Mouse (Mus musculus): ENCODE data around the gene Sfxn3.

Sfxn3 gene

GRCm38 (mm10) chr19:45047417-45047934, at the start of gene Sfxn3:
Sfxn3 (plus strand) TSS chr19:45047503.
- peak; percentile 77 to 79 for DNase-seq (ENCODE audit: low spot score in 2 of 2)

DNA sequence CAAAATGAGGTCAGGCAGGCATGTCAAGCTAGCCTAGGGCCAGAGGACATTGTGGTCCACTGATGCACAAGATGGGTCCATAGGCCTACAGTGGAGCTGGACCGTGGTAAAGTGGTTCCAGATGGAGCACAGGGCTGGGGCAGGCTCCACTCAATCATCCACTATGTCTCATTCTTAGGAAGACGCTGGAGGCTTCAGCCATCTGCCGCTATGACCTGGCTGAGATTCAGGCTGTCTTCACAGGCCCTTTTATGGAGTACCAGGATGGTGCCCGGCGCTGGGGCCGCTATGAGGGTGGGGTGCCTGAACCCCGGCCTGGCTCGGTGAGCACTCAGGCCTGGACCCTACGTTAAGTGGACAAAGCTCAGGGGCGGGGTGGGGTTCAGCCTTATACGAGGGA, 49.5 kb upstream of the Sfxn3 start:
- DNase-seq (ENCODE audit: low spot score in 2 of 2): no peak

- no peak for DNase-seq (ENCODE audit: low spot score in 2 of 2)
Measured at GRCm38 (mm10) chr19:44999647-45000046, 47.7 kb upstream of the Sfxn3 start.

DNA sequence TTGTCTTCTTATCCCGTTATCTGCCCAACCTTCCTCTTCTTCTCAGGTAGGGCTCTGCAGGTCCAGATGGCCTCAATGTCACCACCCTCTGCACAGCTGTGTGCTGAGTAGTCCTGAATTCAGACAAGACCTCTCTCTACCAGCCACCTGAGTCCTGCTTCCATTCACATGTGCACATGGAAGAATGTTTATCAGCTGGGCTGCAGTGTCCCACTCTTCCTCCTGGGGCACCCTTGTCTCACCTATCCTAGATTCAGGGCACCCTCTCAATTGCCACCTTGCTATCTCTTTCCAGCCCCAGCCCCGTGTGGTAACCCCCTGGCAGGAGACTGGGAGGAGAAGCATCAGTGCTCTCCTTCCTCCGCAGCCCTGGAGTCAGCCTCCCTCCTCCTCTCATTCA, 45.0 kb upstream of the Sfxn3 start:
- DNase-seq (ENCODE audit: low spot score in 2 of 2): no peak

GRCm38 (mm10) chr19:45003740-45004516, 43.4 kb upstream of the Sfxn3 start:
- DNase-seq (ENCODE audit: low spot score in 2 of 2): no peak

- DNase-seq (ENCODE audit: low spot score in 2 of 2): peak; percentile 86 to 89
Measured at GRCm38 (mm10) chr19:45005444-45005843, 41.9 kb upstream of the Sfxn3 start, which contains the start of gene Twnk. Twnk (plus strand) TSS chr19:45005663.

DNA sequence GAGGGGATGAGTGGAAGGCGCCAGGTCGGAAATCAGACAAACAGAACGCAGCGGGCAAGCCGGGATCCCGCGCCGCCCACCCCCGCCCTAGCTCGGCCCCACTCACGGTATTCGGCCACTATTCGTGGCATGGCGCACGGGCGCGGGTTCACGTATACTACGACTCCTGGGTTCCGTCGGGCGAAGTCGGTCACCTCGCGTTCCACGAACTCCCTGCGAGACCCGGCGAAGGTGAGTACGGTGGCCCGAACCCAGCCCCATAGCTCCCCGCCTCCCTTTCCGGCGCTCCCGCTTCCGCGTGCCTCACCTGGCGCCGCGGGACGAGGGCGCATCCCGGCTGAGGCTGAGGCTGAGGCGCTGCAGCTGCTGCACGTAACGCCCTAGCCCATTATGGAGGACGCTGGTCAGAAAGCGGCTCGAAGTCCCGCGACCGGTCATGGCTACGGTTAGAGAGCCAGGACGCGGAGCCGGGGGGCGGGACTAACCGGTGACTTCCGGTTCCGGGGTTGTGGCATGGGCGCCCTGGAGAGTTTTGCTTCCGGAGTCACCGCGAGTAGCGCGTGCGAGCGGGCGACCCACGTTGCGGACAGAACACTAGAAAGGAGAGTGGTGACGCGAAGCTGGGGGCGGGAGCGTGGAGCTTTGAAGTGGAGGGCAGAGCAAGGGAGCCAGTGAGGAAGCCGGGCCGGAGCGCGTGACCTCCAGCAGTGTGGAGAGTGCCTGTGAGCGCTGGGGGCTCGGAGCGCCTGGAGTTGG, 41.2 kb upstream of the Sfxn3 start, which contains the start of gene Mrpl43:
Gene Mrpl43 (minus strand): TSS at position 486 of the 756 bp plus-strand sequence.
- DNase-seq (ENCODE audit: low spot score in 2 of 2): peak; percentile 93 to 95

GRCm38 (mm10) chr19:45007021-45007420, 40.3 kb upstream of the Sfxn3 start:
- no peak for DNase-seq (ENCODE audit: low spot score in 2 of 2)

GRCm38 (mm10) chr19:45007425-45008191, 39.7 kb upstream of the Sfxn3 start:
- no peak for DNase-seq (ENCODE audit: low spot score in 2 of 2)

DNA sequence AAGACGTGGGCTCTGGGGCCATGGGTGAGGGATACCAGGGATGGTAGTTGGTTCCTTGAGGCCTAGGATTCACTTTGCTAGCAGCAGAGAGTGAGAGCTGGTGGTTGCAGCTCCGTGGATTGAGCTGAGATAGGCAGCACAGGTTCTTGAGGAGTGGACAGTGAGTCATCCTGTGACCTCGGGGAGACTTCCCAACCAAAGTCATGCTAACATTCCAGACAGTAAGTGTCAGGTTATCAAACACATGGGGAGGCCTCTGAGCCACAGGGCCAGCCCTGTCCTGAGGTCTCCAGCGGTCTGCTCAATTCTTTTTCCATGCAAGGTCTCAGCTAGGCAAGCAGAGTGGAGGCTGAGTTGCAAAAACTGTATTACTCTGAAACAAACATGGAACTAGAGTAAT, 36.7 kb upstream of the Sfxn3 start:
- DNase-seq (ENCODE audit: low spot score in 2 of 2): no peak

DNA sequence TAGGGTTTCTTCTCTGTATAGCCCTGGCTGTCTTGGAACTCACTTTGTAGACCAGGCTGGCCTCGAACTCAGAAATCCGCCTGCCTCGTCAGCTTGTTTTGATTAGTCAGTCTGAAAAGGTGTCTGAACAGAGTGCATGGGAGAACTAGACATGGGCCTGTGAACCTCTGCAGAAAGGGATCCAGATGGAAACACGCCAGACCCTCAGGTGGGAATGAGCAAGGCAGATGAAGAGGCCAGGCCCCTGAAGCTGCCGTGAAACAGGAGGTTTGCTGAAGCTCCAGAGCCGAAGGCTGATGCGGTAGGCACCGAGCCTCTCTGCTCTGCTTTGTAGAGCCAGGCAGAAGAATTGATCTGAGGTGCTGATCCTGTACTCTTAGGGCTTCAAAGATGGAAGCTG, 35.1 kb upstream of the Sfxn3 start:
- no peak for DNase-seq (ENCODE audit: low spot score in 2 of 2)

DNA sequence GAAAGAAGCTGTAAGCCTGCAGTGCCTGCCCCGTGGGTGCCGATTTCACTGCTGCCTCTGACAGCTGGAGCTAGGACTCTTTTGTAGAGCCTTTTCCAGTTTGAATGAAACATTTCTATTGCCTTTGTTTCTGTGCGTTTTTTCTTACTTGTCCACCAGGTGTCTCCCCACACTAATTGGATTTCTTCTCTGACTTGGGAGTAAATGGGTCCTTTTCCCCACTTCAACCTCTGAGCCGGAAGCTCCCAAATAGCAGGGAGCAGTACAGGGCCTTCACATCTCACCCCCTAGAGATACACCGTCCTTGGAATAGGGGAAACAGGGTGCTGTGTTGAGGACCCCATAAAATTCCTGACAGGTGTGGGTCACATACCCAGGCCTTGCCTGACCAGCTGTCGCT, 34.7 kb upstream of the Sfxn3 start:
- DNase-seq (ENCODE audit: low spot score in 2 of 2): no peak

DNA sequence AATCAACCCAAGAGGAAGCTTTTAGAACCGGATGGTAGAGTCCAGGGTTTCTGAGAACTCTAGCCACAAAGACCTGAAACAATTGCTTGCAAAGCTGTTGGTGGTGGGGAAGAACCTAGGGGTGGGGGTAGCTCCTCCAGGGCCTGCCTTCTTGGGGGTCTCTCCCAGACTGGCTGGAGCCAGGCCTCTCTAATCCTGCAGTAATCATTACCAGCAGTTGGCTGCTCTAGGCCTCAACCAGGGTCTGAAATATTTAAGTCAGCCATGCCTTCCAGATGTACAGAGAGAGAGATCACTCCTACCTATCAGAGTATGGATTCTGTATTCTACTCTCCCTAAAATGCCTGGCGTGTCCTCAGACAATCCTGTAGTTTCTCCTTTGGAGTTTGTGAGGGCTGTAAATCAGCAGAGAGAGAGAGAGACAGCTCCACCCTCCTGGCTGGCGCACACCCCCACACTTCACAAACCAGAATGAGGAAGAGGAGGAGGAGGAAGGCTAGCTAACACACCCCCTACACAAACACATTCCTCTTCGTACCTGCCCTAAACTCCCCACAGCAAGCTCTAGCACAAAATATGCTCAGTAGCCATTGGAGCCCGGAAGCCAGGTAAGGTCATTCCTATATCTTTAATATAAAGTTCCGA, 33.6 kb upstream of the Sfxn3 start:
- no peak for DNase-seq (ENCODE audit: low spot score in 2 of 2)

- DNase-seq (ENCODE audit: low spot score in 2 of 2): no peak
Measured at GRCm38 (mm10) chr19:45014335-45014971, 32.9 kb upstream of the Sfxn3 start, which contains the start of gene Lzts2. Lzts2 (plus strand) TSS chr19:45014414.

DNA sequence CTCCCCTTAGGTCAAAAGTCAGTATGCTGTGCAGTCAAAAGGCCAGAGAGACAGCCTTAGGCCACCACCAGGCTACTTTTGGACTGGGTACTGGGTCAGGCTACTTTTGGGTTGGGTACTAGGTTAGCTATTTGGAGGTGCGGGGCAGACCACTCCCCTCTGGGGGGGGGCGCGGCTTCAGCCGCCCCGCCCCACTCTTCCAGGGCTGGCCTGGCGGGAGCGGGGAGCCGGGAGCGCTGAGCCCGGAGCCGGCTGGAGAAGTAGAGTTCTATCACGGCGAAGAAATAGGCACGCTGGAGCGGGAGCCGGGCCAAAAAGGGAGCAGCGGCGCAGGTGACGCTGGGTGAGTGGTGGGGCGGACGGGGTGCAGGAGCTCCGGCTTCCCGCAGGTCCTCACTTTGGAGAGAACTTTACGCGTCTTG, 32.3 kb upstream of the Sfxn3 start:
- DNase-seq (ENCODE audit: low spot score in 2 of 2): no peak

DNA sequence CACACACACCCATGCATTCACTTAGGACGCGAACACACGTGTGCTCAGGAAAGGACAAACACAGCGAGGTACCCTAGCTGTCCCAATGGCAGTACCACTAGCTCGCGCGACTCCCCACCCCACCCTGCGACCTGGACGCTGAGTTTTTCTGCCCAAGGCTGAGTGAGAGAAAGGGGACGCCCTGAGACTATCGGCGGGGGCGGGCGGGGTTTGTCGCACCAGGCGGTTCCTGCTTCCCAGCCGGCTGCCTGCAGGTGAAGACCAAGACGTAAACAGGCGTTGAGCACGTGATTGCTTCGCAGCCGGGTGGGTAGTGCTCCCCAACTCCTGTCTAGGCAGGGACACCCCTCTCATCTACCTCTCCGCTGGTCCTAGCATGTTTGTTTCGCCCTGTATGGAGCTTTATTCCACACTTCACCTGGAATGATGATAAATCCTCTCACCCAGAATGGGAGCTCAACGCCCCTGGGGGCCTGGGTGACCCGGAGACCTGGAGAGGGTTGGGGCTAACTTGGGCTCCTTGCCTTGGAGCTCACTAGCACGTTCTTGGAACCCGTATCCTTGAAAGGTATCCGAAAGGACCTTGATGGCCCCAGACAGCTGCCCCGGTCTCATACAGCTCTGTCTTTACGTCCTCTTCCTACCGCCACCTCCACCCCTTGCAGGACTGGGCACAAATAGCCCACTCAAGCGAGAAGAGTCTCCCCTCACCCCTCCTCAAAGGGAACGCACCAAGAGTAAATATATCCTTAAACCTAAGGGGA, 31.6 kb upstream of the Sfxn3 start:
- DNase-seq (ENCODE audit: low spot score in 2 of 2): peak; percentile 65 to 68

GRCm38 (mm10) chr19:45016341-45017215, 30.7 kb upstream of the Sfxn3 start:
- DNase-seq (ENCODE audit: low spot score in 2 of 2): peak in 1 of 2 experiments; percentile 41

DNA sequence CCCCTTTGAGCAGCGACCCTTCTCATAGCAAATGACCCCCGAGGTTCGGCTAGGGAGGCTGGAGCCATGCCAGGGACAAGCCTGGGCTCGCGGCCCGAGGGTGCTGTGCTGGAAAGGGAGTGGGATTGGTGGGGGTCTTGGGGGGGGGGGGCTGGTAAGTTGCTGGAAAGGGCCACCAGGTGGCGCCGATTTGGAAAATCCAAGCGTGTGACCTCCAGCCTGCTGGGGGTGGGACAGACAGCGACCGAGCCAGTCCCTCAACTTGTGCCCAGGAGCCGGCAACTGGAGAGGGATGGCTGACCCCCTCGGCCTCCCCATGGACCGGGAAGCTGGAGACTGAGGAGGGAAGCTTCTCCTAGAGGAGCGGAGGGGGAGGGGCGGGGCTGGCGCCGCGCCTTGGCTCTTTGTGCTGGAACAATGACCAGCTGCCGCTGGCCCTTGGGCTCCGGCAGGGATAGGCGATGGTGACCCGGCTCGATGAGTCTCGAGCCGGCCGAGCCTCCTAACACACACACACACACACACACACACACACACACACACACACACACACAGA, 30.0 kb upstream of the Sfxn3 start:
- DNase-seq (ENCODE audit: low spot score in 2 of 2): peak in 1 of 2 experiments; percentile 22

GRCm38 (mm10) chr19:45017909-45018308, 29.4 kb upstream of the Sfxn3 start:
- peak; percentile 36 to 40 for DNase-seq (ENCODE audit: low spot score in 2 of 2)
